Mouse (Mus musculus) cerebellum, adult 2 months (tissue): ENCODE measurements at regions not wholly inside any gene's neighbourhood (a gene's known extent, or its start where the extent isn't known, plus 50 kb on each side); places are given as distances from the start of the nearest gene placed in this dataset.

Source experiments
- CTCF ChIP-seq: fragments of 200-500 bp; IDR thresholded peaks from 2 replicates; pipeline ENCODE4 v1.5.1; 2011; ENCODE audit warnings: low read depth, mild to moderate bottlenecking, control low read depth, low read length, moderate library complexity, borderline replicate concordance; ENCODE audit not compliant: insufficient read depth
- POLR2A ChIP-seq: fragments of 200-500 bp; IDR thresholded peaks from 2 replicates; pipeline ENCODE4 v1.6.1; 2011; ENCODE audit warnings: low read length, control low read depth, borderline replicate concordance; ENCODE audit not compliant: insufficient read depth

GRCm38 (mm10) chr4:68487993-68488392 is 466.2 kb downstream of the Brinp1 start:
- no peak for TF ChIP-seq CTCF
- TF ChIP-seq POLR2A, result no peak
